Mouse (Mus musculus): ENCODE data around the gene Sorbs1. TPM values are rescaled to one million over a fixed set of nuclear protein-coding genes. Genes with fewer than 3 reads are reported as not detected.
A peak's percentile ranks its signal among the peaks of the same experiment; 100 is the strongest.

Gene Sorbs1
- polyA plus RNA-seq, 1 experiment from 2014 or later, result 73.8 TPM

DNA sequence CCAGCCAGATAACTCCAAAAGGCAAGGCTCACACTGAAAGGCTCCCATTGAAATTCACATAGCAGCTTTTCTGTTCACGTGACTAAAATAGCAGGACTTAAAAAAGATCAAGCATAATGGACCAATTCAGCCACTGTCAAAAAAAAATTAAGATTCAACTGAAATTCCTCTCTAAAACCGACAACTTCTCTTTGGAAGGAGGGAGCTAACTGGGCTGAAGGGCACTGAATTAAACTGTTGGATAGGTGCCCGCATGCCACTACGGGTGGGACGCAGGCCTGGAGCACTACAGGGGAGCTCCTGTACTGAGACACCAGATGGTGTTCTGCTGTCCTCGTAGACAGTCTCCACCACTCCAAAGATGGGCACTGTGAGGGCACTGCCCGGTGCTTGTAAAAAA is 165.4 kb downstream of the Sorbs1 start:
- H3K9ac ChIP-seq (ENCODE audit: low read depth, low read length), result no peak overlapping the region
- WGBS, result 57% methylated on average over 7 of the region's 7 CpGs
- H3K9me3 ChIP-seq (ENCODE audit: control insufficient read depth), result no peaks in the 10 kb centered on the region
- no peaks in the 10 kb centered on the region for H3K27me3 ChIP-seq (replicated peaks; ENCODE audit: control insufficient read depth, insufficient read depth, low read length)
- ATAC-seq, result peak; percentile 15; the same call in 1 of the 2 replicates
- H3K27ac ChIP-seq (ENCODE audit: low read depth, low read length), result peak overlapping the region; percentile 82
- no peak for TF ChIP-seq CTCF (IDR thresholded peaks at IDR 0.05; ENCODE audit: low read depth)
- H3K4me2 ChIP-seq (replicated peaks; ENCODE audit: low read depth), result no peak overlapping the region
- H3K36me3 ChIP-seq (ENCODE audit: control insufficient read depth, insufficient read depth), result peaks cover 27% of the 10 kb centered on the region
- H3K4me1 ChIP-seq (replicated peaks; ENCODE audit: control insufficient read depth, insufficient read depth, low read length), result 0 out of 2 replicates have a peak, but pooled peaks cover 12% of the 10 kb centered on the region
- no peak overlapping the region for H3K4me3 ChIP-seq (ENCODE audit: low read depth, low read length)

DNA sequence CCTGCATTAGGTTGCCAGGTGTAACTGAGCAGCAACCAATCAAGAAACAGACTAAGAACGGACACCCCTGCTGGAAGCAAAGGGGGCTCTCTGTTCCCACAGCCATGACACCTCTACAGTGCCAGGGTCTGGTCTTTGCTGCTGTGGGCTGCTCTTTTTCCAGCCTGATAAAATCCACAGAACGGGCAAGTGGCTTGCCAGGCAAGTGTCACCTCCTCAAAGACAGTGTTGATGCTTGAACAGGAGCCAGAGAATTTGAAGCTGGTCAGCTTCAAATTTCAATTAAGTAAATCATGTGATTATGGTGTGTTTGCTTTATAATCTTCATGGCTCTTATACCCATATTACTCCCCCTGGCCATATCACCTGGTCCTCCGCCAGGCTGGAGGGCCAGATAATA is 166.7 kb downstream of the Sorbs1 start:
- WGBS, result 87% methylated on average over 3 of the region's 3 CpGs
- Histone ChIP-seq H3K4me1 (replicated peaks; ENCODE audit: control insufficient read depth, insufficient read depth, low read length) (0 out of 2 replicates have a peak, but pooled peaks cover 12% of the 10 kb centered on the region), H3K27ac (ENCODE audit: low read depth, low read length) (no peak overlapping the region), H3K27me3 (replicated peaks; ENCODE audit: control insufficient read depth, insufficient read depth, low read length) (no peaks in the 10 kb centered on the region), H3K4me3 (ENCODE audit: low read depth, low read length) (no peak overlapping the region), H3K9ac (ENCODE audit: low read depth, low read length) (no peak overlapping the region), H3K36me3 (ENCODE audit: control insufficient read depth, insufficient read depth) (peaks cover 24% of the 10 kb centered on the region), H3K4me2 (replicated peaks; ENCODE audit: low read depth) (no peak overlapping the region), H3K9me3 (ENCODE audit: control insufficient read depth) (no peaks in the 10 kb centered on the region)
- ATAC-seq, result no peak
- no peak for TF ChIP-seq CTCF (IDR thresholded peaks at IDR 0.05; ENCODE audit: low read depth)

- no peak overlapping the region for H3K9ac ChIP-seq (ENCODE audit: low read depth, low read length)
- H3K9me3 ChIP-seq (ENCODE audit: control insufficient read depth), result no peaks in the 10 kb centered on the region
- H3K27me3 ChIP-seq (replicated peaks; ENCODE audit: control insufficient read depth, insufficient read depth, low read length), result no peaks in the 10 kb centered on the region
- H3K27ac ChIP-seq (ENCODE audit: low read depth, low read length), result no peak overlapping the region
- peaks cover 19% of the 10 kb centered on the region for H3K36me3 ChIP-seq (ENCODE audit: control insufficient read depth, insufficient read depth)
- 0 out of 2 replicates have a peak, but pooled peaks cover 12% of the 10 kb centered on the region for H3K4me1 ChIP-seq (replicated peaks; ENCODE audit: control insufficient read depth, insufficient read depth, low read length)
- no peak overlapping the region for H3K4me3 ChIP-seq (ENCODE audit: low read depth, low read length)
- H3K4me2 ChIP-seq (replicated peaks; ENCODE audit: low read depth), result no peak overlapping the region
- TF ChIP-seq CTCF (IDR thresholded peaks at IDR 0.05; ENCODE audit: low read depth), result no peak
- ATAC-seq, result no peak
- WGBS, result 71% methylated on average over 5 of the region's 5 CpGs
Observed at GRCm38 (mm10) chr19:40346232-40346844, 167.2 kb downstream of the Sorbs1 start.

DNA sequence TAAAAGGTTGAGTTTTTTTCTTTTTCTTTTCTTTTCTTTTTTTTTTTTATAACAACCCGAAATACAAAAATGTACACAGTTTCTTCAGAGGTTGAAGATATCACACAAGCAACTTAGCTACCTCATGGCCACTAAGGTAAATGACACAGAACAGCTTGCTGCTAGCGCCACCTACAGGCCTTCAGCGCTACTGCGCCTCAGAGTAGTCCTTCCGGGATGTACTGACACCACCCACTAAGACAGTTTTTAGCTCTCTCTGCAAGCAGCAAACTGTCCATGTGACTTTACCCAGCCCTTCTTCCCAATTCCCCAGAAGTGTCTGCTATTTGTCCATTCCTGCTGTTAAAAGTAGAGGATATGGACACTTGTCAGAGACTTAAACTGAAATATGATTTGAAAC is 167.9 kb downstream of the Sorbs1 start:
- WGBS, result 22% methylated on average over 5 of the region's 5 CpGs
- H3K9ac ChIP-seq (ENCODE audit: low read depth, low read length), result no peak overlapping the region
- no peak overlapping the region for H3K4me3 ChIP-seq (ENCODE audit: low read depth, low read length)
- 0 out of 2 replicates have a peak, but pooled peaks cover 12% of the 10 kb centered on the region for H3K4me1 ChIP-seq (replicated peaks; ENCODE audit: control insufficient read depth, insufficient read depth, low read length)
- no peaks in the 10 kb centered on the region for H3K9me3 ChIP-seq (ENCODE audit: control insufficient read depth)
- no peak overlapping the region for H3K4me2 ChIP-seq (replicated peaks; ENCODE audit: low read depth)
- TF ChIP-seq CTCF (IDR thresholded peaks at IDR 0.05; ENCODE audit: low read depth), result peak; percentile 92
- peaks cover 14% of the 10 kb centered on the region for H3K36me3 ChIP-seq (ENCODE audit: control insufficient read depth, insufficient read depth)
- H3K27me3 ChIP-seq (replicated peaks; ENCODE audit: control insufficient read depth, insufficient read depth, low read length), result no peaks in the 10 kb centered on the region
- peak overlapping the region; percentile 17; the same call in 1 of the 2 replicates for H3K27ac ChIP-seq (ENCODE audit: low read depth, low read length)
- ATAC-seq, result peak; percentile 55

GRCm38 (mm10) chr19:40343018-40343417 is 170.6 kb downstream of the Sorbs1 start:
- Histone ChIP-seq H3K9ac (ENCODE audit: low read depth, low read length) (no peak overlapping the region), H3K9me3 (ENCODE audit: control insufficient read depth) (no peaks in the 10 kb centered on the region), H3K4me1 (replicated peaks; ENCODE audit: control insufficient read depth, insufficient read depth, low read length) (peaks cover 4% of the 10 kb centered on the region; the same call in 1 of the 2 replicates), H3K36me3 (ENCODE audit: control insufficient read depth, insufficient read depth) (peaks cover 5% of the 10 kb centered on the region; the same call in 1 of the 2 replicates), H3K4me2 (replicated peaks; ENCODE audit: low read depth) (no peak overlapping the region), H3K27ac (ENCODE audit: low read depth, low read length) (no peak overlapping the region), H3K27me3 (replicated peaks; ENCODE audit: control insufficient read depth, insufficient read depth, low read length) (no peaks in the 10 kb centered on the region), H3K4me3 (ENCODE audit: low read depth, low read length) (no peak overlapping the region)
- peak; percentile 69; the same call in 1 of the 2 replicates for ATAC-seq
- 11% methylated on average over 5 of the region's 5 CpGs for WGBS
- peak; percentile 96 for TF ChIP-seq CTCF (IDR thresholded peaks at IDR 0.05; ENCODE audit: low read depth)

- no peak overlapping the region for H3K4me2 ChIP-seq (replicated peaks; ENCODE audit: low read depth)
- H3K9me3 ChIP-seq (ENCODE audit: control insufficient read depth), result no peaks in the 10 kb centered on the region
- no peak overlapping the region for H3K4me3 ChIP-seq (ENCODE audit: low read depth, low read length)
- H3K36me3 ChIP-seq (ENCODE audit: control insufficient read depth, insufficient read depth), result peaks cover 5% of the 10 kb centered on the region; the same call in 1 of the 2 replicates
- ATAC-seq, result no peak
- no peak overlapping the region for H3K9ac ChIP-seq (ENCODE audit: low read depth, low read length)
- H3K27ac ChIP-seq (ENCODE audit: low read depth, low read length), result no peak overlapping the region
- 39% methylated on average over 6 of the region's 6 CpGs for WGBS
- H3K4me1 ChIP-seq (replicated peaks; ENCODE audit: control insufficient read depth, insufficient read depth, low read length), result no peaks in the 10 kb centered on the region; the same call in 1 of the 2 replicates
- H3K27me3 ChIP-seq (replicated peaks; ENCODE audit: control insufficient read depth, insufficient read depth, low read length), result no peaks in the 10 kb centered on the region
- TF ChIP-seq CTCF (IDR thresholded peaks at IDR 0.05; ENCODE audit: low read depth), result no peak
Observed at GRCm38 (mm10) chr19:40341141-40341540, 172.4 kb downstream of the Sorbs1 start.

All from intestine, postnatal 0 days (tissue).